Mouse (Mus musculus) heart, adult 2 months (tissue): Measurements from ENCODE around the gene Mad1l1. TPM values are rescaled to one million over a fixed set of nuclear protein-coding genes. Genes with fewer than 3 reads are reported as not detected.

Experiments
- DNase-seq, 2 experiments: peaks; one replicate each; pipeline ENCODE4 v3.0.0; 2021
- H3K27ac ChIP-seq: fragments of 200-600 bp; 2 replicates; pipeline ENCODE4 v1.8.1; 2022
- H3K27me3 ChIP-seq: fragments of 200-500 bp; 2 replicates; pipeline ENCODE4 v1.6.1; 2012; ENCODE audit warnings: mild to moderate bottlenecking, low read length, inconsistent platforms, mixed read lengths; ENCODE audit not compliant: control insufficient read depth, insufficient read depth
- H3K36me3 ChIP-seq: fragments of 200-500 bp; 2 replicates; pipeline ENCODE4 v1.6.1; 2012; ENCODE audit warnings: low read length, inconsistent platforms; ENCODE audit not compliant: control insufficient read depth, insufficient read depth
- H3K4me1 ChIP-seq: fragments of 200-500 bp; 2 replicates; pipeline ENCODE4 v1.6.1; 2011; ENCODE audit warnings: low read length; ENCODE audit not compliant: control insufficient read depth, insufficient read depth
- H3K4me3 ChIP-seq: fragments of 200-600 bp; 2 replicates; pipeline ENCODE4 v1.8.1; 2022
- H3K79me2 ChIP-seq: fragments of 200-500 bp; replicated peaks from 2 replicates; pipeline ENCODE4 v1.6.1; 2012; ENCODE audit warnings: mild to moderate bottlenecking, inconsistent platforms, low read length, moderate library complexity, mixed read lengths; ENCODE audit not compliant: control insufficient read depth, insufficient read depth
- H3K9ac ChIP-seq: fragments of 200-500 bp; 2 replicates; pipeline ENCODE4 v1.6.1; 2012; ENCODE audit warnings: low read depth, mild to moderate bottlenecking, control low read depth, inconsistent platforms, low read length, mixed read lengths
- CTCF ChIP-seq: fragments of 200-600 bp; IDR thresholded peaks from 2 replicates; pipeline ENCODE4 v1.8.1; 2022; ENCODE audit warnings: antibody characterized with exemption, mild to moderate bottlenecking, moderate library complexity
- EP300 ChIP-seq: fragments of 200-500 bp; IDR thresholded peaks from 2 replicates; pipeline ENCODE4 v1.6.1; 2011; ENCODE audit warnings: low read depth, low read length, control low read depth; ENCODE audit not compliant: insufficient read depth
- POLR2A ChIP-seq: fragments of 200-500 bp; IDR thresholded peaks from 2 replicates; pipeline ENCODE4 v1.6.1; 2011; ENCODE audit warnings: mild to moderate bottlenecking, low read depth, low read length, control low read depth; ENCODE audit not compliant: insufficient read depth
- WGBS: fragments of 180-500 bp; shearing (Covaris S2); methylation state at CpG from one replicate; pipeline ENCODE4 v1.1.7; 2018; 5-methylcytosine and 5-hydroxymethylcytosine counted together
- intact Hi-C: fragments of 180-260 bp; cut with DNase I; formaldehyde crosslinking; loops from one replicate; pipeline ENCODE4 v1.15.1; 2025
- polyA plus RNA-seq: library from polyadenylated mRNA; depleted of rRNA; stranded (reverse); fragments of >200 nt; gene quantifications from 2 replicates; pipeline ENCODE4 v1.2.3, GENCODE M21; 2012
- total RNA-seq, 2 experiments: library from RNA; stranded (reverse); gene quantifications; 2 replicates each; pipeline ENCODE4 v1.2.3; 2021

Gene Mad1l1
- total and polyA plus RNA-seq, 3 experiments, result 9.4 to 12.2 (median 10.1) TPM

DNA sequence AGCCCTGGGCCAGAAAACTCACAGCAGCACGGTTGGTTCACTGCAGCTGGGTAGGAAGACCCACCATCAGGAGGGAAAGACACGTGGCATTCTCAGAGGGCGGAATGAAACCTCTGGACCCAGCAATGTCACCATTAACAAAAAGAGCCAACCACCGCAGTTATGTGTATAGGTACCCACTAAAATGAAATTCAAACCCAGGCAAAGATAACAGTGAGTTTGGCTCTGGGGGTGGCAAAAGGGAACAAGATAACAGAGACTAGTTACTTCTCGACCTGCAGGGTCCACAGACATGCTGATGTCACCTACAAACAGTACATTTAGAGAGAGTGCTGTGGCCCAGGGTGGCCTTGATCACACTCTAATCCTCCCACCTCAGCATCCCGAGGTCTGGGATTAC is 157.4 kb downstream of the Mad1l1 start:
- no peaks in the 10 kb centered on the region for H3K27me3 ChIP-seq
- TF ChIP-seq POLR2A, result no peak
- no peak for TF ChIP-seq EP300
- no peak for TF ChIP-seq CTCF
- no peak overlapping the region for H3K4me3 ChIP-seq
- H3K9ac ChIP-seq, result no peak overlapping the region
- 85% methylated on average over 6 of the region's 6 CpGs for WGBS
- no peak overlapping the region for H3K27ac ChIP-seq
- no peaks in the 10 kb centered on the region for H3K36me3 ChIP-seq
- no peak for DNase-seq
- intact Hi-C loops, result no loop called here
- H3K4me1 ChIP-seq, result no peaks in the 10 kb centered on the region
- no peaks in the 10 kb centered on the region for H3K79me2 ChIP-seq

DNA sequence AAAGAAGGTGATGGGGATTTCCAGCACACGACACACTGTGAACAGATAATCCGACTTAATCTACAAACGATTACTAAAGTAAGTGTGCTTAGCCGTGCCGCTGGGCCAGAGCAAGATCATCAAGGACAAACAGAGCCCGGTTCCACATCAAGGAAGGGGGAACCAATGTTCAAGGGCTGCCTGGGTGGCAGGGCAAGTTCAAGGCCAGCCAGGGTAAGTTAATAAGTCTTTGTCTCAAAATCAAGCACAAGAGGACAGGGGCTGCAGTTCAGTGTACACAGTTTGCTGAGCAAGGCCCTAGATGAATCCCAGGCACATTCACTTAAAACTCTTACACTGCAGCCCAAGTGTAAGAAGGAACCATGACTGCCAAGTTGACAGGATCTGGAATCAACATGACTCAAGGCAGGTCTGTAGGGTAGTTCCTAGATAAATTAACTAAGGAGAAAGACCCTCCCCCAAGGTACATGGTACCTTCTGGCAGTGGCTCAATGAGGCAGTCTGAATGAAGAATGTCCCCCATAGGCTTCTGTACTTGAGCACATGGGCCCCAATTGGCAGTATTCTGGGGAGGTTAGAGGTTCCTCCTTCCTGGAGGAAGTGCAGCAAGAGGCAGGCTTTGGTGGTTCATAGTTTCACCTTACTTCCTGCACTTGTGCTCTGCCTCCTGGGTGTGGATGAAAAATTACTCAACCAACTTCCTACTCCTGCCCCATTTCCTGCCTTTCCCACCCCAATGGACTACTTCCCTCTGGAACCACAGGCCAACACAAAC is 159.1 kb downstream of the Mad1l1 start:
- H3K27ac ChIP-seq, result no peak overlapping the region
- no peaks in the 10 kb centered on the region for H3K27me3 ChIP-seq
- H3K9ac ChIP-seq, result no peak overlapping the region
- no peaks in the 10 kb centered on the region for H3K4me1 ChIP-seq
- DNase-seq, result no peak
- H3K36me3 ChIP-seq, result no peaks in the 10 kb centered on the region
- no peak for TF ChIP-seq EP300
- TF ChIP-seq POLR2A, result no peak
- no peak for TF ChIP-seq CTCF
- intact Hi-C loops, result no loop called here
- 95% methylated on average over 6 of the region's 6 CpGs for WGBS
- no peak overlapping the region for H3K4me3 ChIP-seq
- no peaks in the 10 kb centered on the region for H3K79me2 ChIP-seq

DNA sequence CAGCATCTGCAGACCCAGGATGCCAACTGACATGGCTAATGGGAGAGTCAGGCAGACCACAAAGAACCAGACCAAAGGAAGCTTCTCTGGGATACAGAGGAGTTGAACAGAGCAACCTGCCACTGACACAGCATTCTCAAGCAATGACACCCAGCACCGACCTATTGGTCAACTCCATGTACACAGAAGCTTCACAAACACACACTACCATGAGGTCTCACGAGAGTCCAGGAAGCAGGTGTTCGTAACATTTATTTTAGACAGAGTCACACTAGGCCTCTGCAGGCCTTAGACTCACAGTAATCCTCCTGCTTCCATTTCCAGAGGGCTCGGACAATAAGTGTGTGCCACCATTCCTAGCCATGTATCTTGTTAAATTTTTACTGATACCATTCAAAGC is 162.3 kb downstream of the Mad1l1 start:
- H3K27me3 ChIP-seq, result no peaks in the 10 kb centered on the region
- 95% methylated on average over 4 of the region's 4 CpGs for WGBS
- no peak overlapping the region for H3K4me3 ChIP-seq
- DNase-seq, result no peak
- TF ChIP-seq CTCF, result no peak
- intact Hi-C loops, result no loop called here
- H3K27ac ChIP-seq, result no peak overlapping the region
- H3K79me2 ChIP-seq, result no peaks in the 10 kb centered on the region
- H3K9ac ChIP-seq, result no peak overlapping the region
- H3K36me3 ChIP-seq, result no peaks in the 10 kb centered on the region
- no peaks in the 10 kb centered on the region for H3K4me1 ChIP-seq

DNA sequence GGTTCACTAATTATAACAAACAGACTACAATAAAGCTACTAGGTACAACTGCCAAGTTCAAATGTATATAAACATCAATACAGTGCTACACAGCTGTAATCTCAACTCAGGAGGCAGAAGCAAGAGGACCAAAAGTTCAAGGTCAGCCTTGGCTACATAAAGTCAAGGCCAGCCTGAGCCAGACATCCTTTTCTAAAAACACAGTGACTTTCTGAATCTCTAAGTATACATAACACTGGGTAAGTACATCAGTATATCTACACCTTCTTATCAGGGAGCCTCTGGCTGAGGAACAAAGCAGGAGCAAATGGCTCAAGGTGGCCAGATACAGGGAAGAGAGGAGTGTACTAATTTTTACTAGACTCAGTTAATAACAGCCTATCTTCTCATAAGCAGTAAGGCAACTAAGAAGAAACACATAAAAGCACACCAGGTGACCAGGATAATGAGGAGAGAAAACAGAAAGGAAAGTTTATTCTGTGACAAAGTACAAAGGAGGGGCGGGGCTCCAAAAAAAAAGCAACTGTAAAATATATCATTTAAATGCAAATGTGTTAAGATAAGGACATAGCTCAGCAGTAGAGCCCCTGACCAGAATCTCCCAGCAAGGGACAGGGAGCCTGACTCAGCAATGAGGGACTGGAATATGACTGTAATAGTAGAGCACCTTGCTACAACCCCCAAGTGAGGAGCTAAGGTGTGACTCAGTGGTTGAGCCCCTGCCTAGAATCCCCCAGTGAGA is 163.3 kb downstream of the Mad1l1 start:
- 96% methylated on average over 1 of the region's 1 CpGs for WGBS
- intact Hi-C loops, result no loop called here
- TF ChIP-seq POLR2A (no peak), CTCF (no peak), EP300 (no peak)

DNA sequence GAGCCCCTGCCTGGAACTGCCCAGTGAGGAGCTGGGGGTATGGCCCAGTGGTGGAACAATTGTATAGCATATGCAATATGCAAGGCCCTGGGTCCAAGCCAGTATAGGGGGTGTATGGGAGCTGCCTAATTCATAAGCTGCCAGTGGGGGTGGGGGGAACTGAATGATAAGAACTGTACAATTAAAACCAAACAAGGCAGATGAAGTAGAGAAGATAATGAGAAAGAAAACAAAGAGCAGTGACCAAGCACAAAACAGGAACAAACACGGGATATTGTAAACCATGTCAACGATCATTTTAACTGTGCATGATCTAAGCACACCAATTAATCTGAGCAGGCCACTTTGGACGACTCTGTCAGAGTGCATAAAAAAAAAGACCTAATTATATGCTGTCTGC is 167.2 kb downstream of the Mad1l1 start:
- H3K9ac ChIP-seq, result no peak overlapping the region
- TF ChIP-seq CTCF, result no peak
- TF ChIP-seq EP300, result no peak
- no peak for TF ChIP-seq POLR2A
- 83% methylated on average over 3 of the region's 3 CpGs for WGBS
- H3K27me3 ChIP-seq, result no peaks in the 10 kb centered on the region
- DNase-seq, result no peak
- H3K79me2 ChIP-seq, result no peaks in the 10 kb centered on the region
- intact Hi-C loops, result no loop called here
- no peak overlapping the region for H3K4me3 ChIP-seq
- no peak overlapping the region for H3K27ac ChIP-seq
- no peaks in the 10 kb centered on the region for H3K36me3 ChIP-seq
- H3K4me1 ChIP-seq, result peaks cover 2% of the 10 kb centered on the region

More for the DNA sequence above, 163.3 kb downstream of the Mad1l1 start:
- no peaks in the 10 kb centered on the region for H3K4me1 ChIP-seq
- no peaks in the 10 kb centered on the region for H3K36me3 ChIP-seq
- no peak overlapping the region for H3K9ac ChIP-seq
- H3K79me2 ChIP-seq, result no peaks in the 10 kb centered on the region
- H3K27me3 ChIP-seq, result no peaks in the 10 kb centered on the region
- no peak overlapping the region for H3K4me3 ChIP-seq
- DNase-seq, result no peak
- H3K27ac ChIP-seq, result no peak overlapping the region

DNA sequence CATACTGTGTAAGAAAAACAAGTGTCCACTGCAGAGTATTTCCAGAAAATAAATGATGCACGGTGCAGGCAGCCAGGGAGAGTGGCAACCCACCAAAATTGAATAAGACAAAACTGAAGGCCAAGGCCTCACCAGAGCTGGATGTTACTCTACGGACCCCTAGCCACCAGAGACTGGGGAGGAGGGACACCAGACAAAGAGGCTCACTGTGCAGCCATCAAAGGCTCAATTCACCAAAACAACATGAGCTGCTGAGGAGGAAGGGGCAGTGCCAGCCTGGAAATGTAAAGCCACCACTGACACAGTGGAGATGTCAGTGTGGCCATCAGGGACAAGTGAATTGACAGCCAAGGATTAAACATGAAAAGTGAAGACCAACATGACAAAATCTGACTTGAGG is 169.5 kb downstream of the Mad1l1 start:
- 47% methylated on average over 2 of the region's 2 CpGs for WGBS
- no peaks in the 10 kb centered on the region for H3K79me2 ChIP-seq
- H3K27me3 ChIP-seq, result no peaks in the 10 kb centered on the region
- no peaks in the 10 kb centered on the region for H3K36me3 ChIP-seq
- intact Hi-C loops, result no loop called here
- H3K4me3 ChIP-seq, result no peak overlapping the region
- H3K9ac ChIP-seq, result no peak overlapping the region
- peaks cover 2% of the 10 kb centered on the region for H3K4me1 ChIP-seq
- no peak overlapping the region for H3K27ac ChIP-seq
- no peak for TF ChIP-seq CTCF
- TF ChIP-seq POLR2A, result no peak
- no peak for TF ChIP-seq EP300
- DNase-seq, result no peak
